Mouse (Mus musculus) lung, adult 2 months (tissue): ENCODE results near the gene Tha1.

Experiments
- CTCF ChIP-seq: fragments of 200-500 bp; IDR thresholded peaks from 2 replicates; pipeline ENCODE4 v1.5.1; 2011; ENCODE audit warnings: mild to moderate bottlenecking, low read length, control low read depth; ENCODE audit not compliant: insufficient read depth
- POLR2A ChIP-seq: fragments of 200-500 bp; IDR thresholded peaks from 2 replicates; pipeline ENCODE4 v1.6.1; 2011; ENCODE audit warnings: low read depth, mild to moderate bottlenecking, control low read depth, low read length, borderline replicate concordance; ENCODE audit errors: extremely low read depth

- TF ChIP-seq POLR2A (no peak), CTCF (no peak)
These were observed 15.9 kb upstream of the Tha1 start for GRCm38 (mm10) chr11:117888853-117889822.
